Mouse (Mus musculus) G1E (cell line): Measurements from ENCODE around the gene Sparc.

Experiments
- CTCF ChIP-seq: IDR thresholded peaks from 2 replicates; pipeline ENCODE4 v1.5.1; 2012; ENCODE audit warnings: low read depth, low read length, inconsistent platforms, mixed read lengths
- GATA1 ChIP-seq: IDR thresholded peaks from 2 replicates; pipeline ENCODE4 v1.6.1; 2012; ENCODE audit warnings: borderline replicate concordance, low read length, inconsistent platforms, mixed read lengths

GRCm38 (mm10) chr11:55365242-55365641, 57.7 kb downstream of the Sparc start:
- TF ChIP-seq CTCF (no peak), GATA1 (no peak)
